Mouse (Mus musculus): ENCODE measurements around the gene Lrrc17.
"Not testable (repeated sequence)": the region's sequence is repeated elsewhere in the genome, so short reads cannot be mapped to it uniquely, and the experiment has no call there.

Lrrc17 gene

DNA sequence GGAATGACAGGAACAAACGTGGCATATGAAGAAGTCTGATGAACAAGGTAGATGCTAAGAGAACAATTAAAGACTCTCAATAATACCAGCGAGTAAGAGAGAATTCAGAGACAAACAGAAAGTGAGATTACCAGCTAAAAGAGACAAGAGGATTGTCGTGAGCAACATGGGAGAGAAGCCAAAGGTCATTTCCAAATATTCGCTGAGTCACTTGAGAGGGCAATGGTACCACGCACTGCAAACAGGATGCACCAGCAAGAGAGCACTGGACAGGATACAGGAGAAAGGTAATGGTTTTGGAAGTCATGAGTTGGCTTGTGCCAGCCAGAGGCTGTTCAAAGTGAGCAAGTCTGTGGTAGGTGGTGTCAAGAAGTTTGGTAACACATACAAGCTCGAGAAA is 62.6 kb downstream of the Lrrc17 start:
- DNase-seq (ENCODE audit: low spot score in 2 of 2): no peak

DNA sequence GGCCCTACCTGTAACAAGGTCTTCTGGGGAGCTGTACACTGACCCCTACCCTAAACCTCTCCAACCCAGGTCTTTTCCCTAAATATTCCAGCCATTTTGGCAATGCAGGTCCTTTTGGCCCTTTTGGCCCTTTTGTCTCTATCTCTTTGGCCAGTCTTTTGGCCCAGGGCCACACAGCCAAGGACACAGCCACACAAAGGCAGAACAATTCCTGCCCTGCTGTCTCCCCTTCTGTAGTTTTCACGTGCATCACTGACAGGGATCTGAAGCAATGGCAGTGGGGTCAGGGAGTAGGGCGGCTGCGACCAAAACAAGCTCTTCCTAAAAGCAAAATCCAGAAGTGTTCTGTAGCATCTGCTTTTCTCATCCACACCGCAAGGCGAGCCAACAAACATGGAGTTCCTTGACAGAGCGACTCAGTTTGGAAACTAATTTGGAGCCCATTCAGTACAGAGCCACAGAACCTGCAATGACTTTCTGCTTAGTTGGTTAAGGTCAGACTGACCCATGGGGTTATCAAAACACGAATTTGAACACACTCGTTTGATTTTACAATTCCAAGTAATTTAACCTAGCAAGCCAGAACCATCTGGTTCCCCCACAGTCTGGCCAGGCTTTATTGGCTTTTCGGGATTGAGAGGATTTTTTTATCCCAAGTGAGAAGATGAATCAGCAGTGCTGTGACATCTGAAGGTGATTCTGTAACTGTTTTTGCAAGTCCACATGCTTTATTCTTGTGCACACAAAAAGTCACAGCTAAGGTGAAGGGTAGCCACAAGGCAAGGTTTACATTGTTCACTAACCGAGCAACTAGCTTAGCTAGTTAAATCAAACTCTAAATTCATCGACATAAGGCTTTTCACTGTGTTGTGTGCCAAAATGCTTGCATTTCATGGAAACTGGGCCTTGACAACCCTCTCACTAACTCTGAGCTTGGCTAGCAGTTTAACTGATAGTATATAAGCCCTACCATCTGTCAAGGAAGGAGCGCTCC is 65.2 kb downstream of the Lrrc17 start:
- DNase-seq (ENCODE audit: low spot score in 2 of 2): no peak

DNA sequence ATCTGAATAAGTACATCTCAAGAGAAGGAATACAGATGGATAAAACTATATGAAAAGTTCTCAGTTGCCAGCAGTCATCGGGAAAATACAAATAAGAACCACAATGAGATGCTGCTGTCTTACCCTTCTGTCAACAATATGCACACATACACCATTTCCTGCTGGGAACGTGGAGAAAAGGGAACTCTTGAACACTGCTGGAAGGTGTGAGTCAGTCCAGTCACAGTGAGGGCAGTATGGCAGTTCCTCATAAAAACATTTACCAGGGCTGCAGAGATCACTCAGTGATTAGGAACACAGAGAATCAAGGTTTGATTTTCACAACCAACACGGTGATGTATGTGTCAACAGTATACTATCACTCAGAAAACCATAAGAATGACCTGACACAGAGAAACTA is 67.6 kb downstream of the Lrrc17 start:
- DNase-seq (ENCODE audit: low spot score in 2 of 2): no peak

DNA sequence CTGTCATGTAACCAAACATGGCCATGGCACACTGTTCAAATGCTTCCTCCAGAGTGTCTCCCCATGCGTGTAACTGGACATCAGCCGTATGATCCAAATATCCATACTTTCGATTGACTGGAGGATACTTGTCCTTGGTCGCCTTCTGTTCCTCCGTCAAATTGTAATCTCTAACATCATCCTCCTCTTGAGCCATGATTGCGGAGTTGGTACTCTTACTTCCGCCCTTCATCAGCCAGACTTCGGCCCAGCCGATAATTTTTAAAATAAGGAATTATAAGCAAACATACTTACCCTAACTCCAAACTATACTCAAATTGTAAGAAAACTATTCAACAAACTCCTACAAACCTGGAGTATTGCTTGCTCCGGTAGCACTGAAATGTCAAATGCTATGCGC is 70.9 kb downstream of the Lrrc17 start:
- not testable (repeated sequence) for DNase-seq (ENCODE audit: low spot score in 2 of 2)

DNA sequence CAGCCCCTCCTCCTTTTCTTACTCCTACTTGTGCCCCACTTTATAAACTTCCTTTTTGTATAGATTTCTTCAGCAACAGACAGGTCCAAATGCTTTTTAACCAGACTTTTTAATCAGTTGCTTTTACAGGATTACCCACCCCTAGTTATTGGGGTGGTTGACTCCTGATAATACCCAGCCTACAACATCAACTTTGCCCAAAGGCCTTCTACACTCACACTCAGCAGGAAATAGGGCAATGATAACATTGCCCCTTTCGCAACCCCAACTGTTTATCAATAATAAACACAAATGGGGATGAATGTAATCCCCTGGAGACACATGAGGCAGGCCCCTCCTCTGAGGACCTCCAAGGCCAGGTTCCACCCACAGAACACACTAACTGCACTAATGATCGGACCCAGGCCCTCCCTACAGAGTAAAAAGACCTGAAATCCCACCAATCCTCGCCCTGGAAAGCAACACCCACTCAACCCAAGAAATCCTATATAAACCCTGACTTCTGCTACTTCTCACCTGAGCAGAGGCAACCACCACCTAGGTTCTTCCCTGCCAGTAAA is 73.2 kb downstream of the Lrrc17 start:
- DNase-seq (ENCODE audit: low spot score in 2 of 2): no peak
